Mouse (Mus musculus) brown adipose tissue, adult 24 weeks (tissue): Measurements from ENCODE around the gene Exosc5. TPM values are rescaled to one million over a fixed set of nuclear protein-coding genes. Genes with fewer than 3 reads are reported as not detected.
A peak's percentile ranks its signal among the peaks of the same experiment; 100 is the strongest.

Experiments used
- H3K27ac ChIP-seq: fragments of 200-500 bp; replicated peaks from 2 replicates; pipeline ENCODE4 v1.5.1; 2012; ENCODE audit warnings: low read depth, mild to moderate bottlenecking, low read length
- H3K4me1 ChIP-seq: fragments of 200-500 bp; 2 replicates; pipeline ENCODE4 v1.6.1; 2012; ENCODE audit warnings: low read length, mixed read lengths; ENCODE audit not compliant: control insufficient read depth, insufficient read depth, insufficient read length
- H3K4me3 ChIP-seq: fragments of 200-500 bp; 2 replicates; pipeline ENCODE4 v1.5.1; 2012; ENCODE audit warnings: low read depth, mild to moderate bottlenecking, low read length, moderate library complexity; ENCODE audit not compliant: insufficient read depth
- polyA plus RNA-seq: library from polyadenylated mRNA; stranded (reverse); fragments of >200 nt; gene quantifications from 2 replicates; pipeline ENCODE4 v1.2.4, GENCODE M21; 2012; ENCODE audit not compliant: missing spikeins, insufficient read depth, insufficient read length

Exosc5 gene
- polyA plus RNA-seq, 1 experiment: 38.1 TPM

DNA sequence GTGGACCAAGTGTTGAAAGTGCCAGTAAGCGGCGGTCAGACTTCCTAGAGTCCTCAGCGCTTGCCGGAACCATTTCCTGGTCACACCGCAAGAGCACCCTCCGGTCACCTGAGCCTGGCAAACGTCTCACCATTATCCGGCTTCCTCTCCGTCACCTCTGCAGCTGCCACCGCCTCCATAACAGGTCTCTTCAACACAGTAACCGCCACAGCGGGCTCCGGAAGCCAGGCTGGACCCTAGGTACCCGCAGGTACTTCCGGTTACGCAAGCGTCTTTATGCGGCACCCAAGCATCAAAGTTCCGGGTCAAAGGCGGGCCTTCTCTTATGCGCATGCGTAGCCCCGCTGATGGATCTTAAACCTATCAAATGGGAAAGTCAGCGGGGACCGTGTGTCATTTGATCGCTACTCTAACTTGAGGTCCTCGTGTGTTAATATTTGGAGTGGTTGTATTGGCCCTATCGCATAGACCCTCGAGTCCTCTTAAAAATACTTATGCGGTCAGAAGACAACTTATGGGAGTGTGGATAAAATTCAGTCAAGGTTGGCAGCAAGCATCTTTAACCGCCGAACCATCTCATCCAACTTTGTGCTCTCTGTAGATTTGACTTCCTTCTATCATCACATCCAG, 59.9 kb downstream of the Exosc5 start, which contains the start of gene Ccdc97:
Gene Ccdc97, minus strand, starts transcription at position 301 of the 630 bp plus-strand sequence.
- Histone ChIP-seq H3K4me1 (0 out of 2 replicates have a peak, but pooled peaks cover 3% of the 10 kb centered on the region), H3K4me3 (peak within 1 kb of the TSS; percentile 94), H3K27ac (peak within 1 kb of the TSS; percentile 99)

DNA sequence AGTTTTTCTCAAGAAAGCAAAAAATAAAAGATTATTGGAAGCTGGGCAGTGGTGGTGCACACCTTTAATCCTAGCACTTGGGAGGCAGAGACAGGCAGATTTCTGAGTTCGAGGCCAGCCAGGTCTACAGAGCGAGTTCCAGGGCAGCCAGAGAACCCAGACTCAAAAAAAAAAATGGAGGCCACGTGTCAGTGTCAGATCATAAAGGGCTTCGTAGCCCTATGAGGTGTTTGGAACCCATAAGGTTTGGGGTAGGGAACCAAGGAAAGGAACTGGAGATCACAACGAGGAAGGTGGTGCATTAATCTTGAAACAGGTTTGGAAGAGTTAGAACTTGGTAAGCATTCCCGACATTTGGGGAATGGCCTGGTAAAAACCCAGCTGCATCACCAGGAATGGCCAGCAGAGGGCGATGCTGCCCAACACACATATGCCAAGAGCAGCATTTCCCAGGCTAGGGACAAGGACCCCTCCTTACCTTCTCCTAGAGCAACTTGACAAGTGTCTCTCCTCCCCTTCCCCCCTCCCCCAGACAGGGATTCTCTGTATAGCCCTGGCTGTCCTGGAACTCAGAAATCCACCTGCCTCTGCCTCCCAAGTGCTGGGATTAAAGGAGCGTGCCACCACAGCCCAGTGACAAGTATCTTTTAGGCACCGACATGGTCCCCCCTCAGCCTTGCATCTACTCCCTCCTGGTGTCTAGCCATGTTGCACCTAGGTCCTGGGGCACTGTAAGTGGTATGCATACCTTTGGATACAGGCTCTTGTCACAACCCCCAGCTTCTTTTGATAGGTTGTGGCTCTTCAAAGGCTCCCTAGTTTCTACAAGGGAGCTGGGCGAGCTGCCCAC, 61.0 kb downstream of the Exosc5 start:
- Histone ChIP-seq H3K27ac (peak overlapping the region; percentile 48), H3K4me3 (no peak overlapping the region), H3K4me1 (0 out of 2 replicates have a peak, but pooled peaks cover 3% of the 10 kb centered on the region)

GRCm38 (mm10) chr7:25720760-25721159, 61.8 kb downstream of the Exosc5 start:
- Histone ChIP-seq H3K4me3 (no peak overlapping the region), H3K4me1 (0 out of 2 replicates have a peak, but pooled peaks cover 3% of the 10 kb centered on the region), H3K27ac (no peak overlapping the region)

Other genes starting within 250 kb of the Exosc5 start
- gene Cxcl17, start 246.3 kb upstream of the Exosc5 start, polyA plus RNA-seq: not detected in 2 replicates
- gene Ceacam1, start 181.6 kb upstream of the Exosc5 start, polyA plus RNA-seq: 4.3 and 8.3 TPM in 2 replicates
- not detected in 2 replicates for gene Ceacam2, start 119.3 kb upstream of the Exosc5 start, polyA plus RNA-seq
- not detected in 2 replicates for gene Erich4, start 43.3 kb upstream of the Exosc5 start, polyA plus RNA-seq
- gene Dmac2, start 39.8 kb upstream of the Exosc5 start, polyA plus RNA-seq: 39.0 and 39.4 TPM in 2 replicates
- 0.83 and 1.2 TPM in 2 replicates for gene B3gnt8, start 32.5 kb upstream of the Exosc5 start, polyA plus RNA-seq
- gene Bckdha, start 183 bp upstream of the Exosc5 start, polyA plus RNA-seq: 622 and 668 TPM in 2 replicates
- gene Tmem91, start 16.0 kb downstream of the Exosc5 start, polyA plus RNA-seq: not detected in 2 replicates
- 8.8 and 10.9 TPM in 2 replicates for gene B9d2, start 21.6 kb downstream of the Exosc5 start, polyA plus RNA-seq
- 11.7 and 13.2 TPM in 2 replicates for gene Tgfb1, start 27.8 kb downstream of the Exosc5 start, polyA plus RNA-seq
- 16.9 and 17.0 TPM in 2 replicates for gene Ccdc97, start 59.9 kb downstream of the Exosc5 start, polyA plus RNA-seq
- gene Hnrnpul1, start 95.6 kb downstream of the Exosc5 start, polyA plus RNA-seq: 42.6 and 44.5 TPM in 2 replicates
- gene Axl, start 129.5 kb downstream of the Exosc5 start, polyA plus RNA-seq: 18.6 and 24.1 TPM in 2 replicates
- gene Cyp2s1, start 157.7 kb downstream of the Exosc5 start, polyA plus RNA-seq: not detected in 2 replicates
- gene Cyp2b10, start 238.5 kb downstream of the Exosc5 start, polyA plus RNA-seq: 2.9 and 47.4 TPM in 2 replicates